Mouse (Mus musculus) spleen, adult 10 weeks (tissue): ENCODE measurements around the gene Egflam. TPM values are rescaled to one million over a fixed set of nuclear protein-coding genes. Genes with fewer than 3 reads are reported as not detected.

ENCODE experiments used
- polyA plus RNA-seq: library from polyadenylated mRNA; stranded (reverse); fragments of 350-450 nt; fragmentation: Illumina TruSeq; extraction: RNeasy Lipid Tissue Mini Kit (QIAGEN cat#74804); gene quantifications from one replicate; pipeline ENCODE4 v1.2.3, GENCODE M21; 2015; ENCODE audit warnings: low replicate concordance; ENCODE audit not compliant: insufficient read depth

The Egflam gene
- 4.8 TPM for polyA plus RNA-seq

DNA sequence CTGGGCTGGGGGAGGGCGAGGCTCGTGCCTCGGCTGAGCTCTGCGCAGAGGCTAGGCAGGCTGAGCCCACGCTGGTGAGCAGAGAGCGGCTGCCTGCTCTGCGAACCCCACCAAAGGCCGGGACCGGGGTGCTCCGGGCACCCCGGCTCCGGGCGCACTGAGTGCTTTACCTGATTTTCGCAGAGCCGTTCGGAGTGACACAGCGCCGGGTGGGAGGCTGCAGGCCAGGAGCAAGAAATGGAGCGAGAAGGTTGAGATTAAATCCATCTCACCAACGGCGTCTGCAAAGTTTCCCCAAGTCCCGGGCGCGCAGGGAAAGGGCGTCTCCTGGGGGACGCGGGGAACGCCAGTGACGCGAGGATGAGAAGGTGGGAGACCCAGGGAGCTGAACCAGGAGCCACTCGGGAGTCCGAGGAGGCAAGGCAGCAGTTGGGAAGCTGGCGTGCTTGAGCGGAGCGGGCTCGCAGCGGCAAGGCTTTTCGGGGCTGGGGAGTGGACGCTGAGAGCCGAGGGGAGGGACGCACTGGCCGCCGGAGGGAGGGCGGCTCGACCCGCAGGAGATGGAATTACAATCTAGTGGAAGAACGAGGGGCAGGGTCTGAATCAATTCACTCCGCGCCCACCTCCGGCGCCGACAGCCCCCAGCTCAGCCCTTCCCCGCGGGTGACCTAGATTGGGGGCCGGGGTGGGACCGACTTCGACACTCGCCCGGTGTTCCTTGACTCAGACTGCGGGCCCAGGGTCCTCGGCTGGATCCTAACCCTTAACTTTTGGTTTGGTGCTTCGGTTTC is at the start of gene Egflam:
TSS of gene Egflam (minus strand) at position 578 of the 791 bp plus-strand sequence.

